Mouse (Mus musculus) skeletal muscle tissue, adult 2 months (tissue): ENCODE measurements around the gene Tnfsfm13.

Source experiments
- DNase-seq: peaks from one replicate; pipeline ENCODE4 v3.0.0-alpha.2; 2012; ENCODE audit warnings: low read depth, low spot score

Tnfsfm13 gene

GRCm38 (mm10) chr11:69681314-69682208, 14.3 kb downstream of the Tnfsfm13 start, which contains the start of gene Senp3:
Senp3 (minus strand) TSS chr11:69682084.
- peak; percentile 97 for DNase-seq

GRCm38 (mm10) chr11:69680136-69680855, 15.6 kb downstream of the Tnfsfm13 start:
- no peak for DNase-seq

DNA sequence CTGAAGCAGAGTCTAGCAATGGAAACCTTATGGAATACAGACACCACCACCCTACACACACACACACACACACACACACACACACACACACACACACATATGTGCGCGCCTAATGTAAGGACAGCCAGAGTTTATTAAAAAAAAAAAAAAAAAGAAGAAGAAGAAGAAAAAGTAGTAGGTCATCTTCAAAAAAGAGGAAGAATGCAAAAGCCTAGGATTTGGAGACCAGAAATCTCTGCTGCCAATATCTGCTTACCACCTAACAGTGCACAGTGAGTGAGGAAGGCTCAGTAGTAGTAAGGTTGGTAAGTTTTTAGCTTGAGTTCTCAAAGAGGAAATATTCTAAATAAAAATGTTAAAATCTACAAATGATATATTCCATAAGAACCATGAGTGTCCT, 16.8 kb downstream of the Tnfsfm13 start:
- no peak for DNase-seq

- DNase-seq, result peak; percentile 100
These were observed 23.6 kb downstream of the Tnfsfm13 start, which contains the start of gene Eif4a1 for GRCm38 (mm10) chr11:69672211-69672706. Eif4a1 (minus strand) TSS chr11:69672423.

GRCm38 (mm10) chr11:69671726-69672124, 24.2 kb downstream of the Tnfsfm13 start:
- no peak for DNase-seq

GRCm38 (mm10) chr11:69670786-69671725, 24.8 kb downstream of the Tnfsfm13 start:
- peak; percentile 95 for DNase-seq

DNA sequence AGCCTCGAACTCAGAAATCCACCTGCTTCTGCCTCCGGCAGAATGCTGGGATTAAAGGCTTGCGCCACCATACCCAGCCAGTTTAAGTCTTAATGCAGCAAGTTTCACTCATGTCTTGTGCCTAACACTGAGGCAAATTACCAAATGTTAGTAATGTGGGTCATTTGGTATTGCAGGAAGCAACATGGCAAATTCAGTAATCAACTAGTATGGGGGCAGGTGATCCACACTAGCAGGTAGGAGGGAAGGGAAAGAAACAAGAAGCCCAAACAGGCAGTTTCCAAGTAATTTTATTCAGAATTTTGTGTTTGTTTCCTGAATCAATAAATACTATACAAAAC, 29.3 kb downstream of the Tnfsfm13 start:
- no peak for DNase-seq

DNA sequence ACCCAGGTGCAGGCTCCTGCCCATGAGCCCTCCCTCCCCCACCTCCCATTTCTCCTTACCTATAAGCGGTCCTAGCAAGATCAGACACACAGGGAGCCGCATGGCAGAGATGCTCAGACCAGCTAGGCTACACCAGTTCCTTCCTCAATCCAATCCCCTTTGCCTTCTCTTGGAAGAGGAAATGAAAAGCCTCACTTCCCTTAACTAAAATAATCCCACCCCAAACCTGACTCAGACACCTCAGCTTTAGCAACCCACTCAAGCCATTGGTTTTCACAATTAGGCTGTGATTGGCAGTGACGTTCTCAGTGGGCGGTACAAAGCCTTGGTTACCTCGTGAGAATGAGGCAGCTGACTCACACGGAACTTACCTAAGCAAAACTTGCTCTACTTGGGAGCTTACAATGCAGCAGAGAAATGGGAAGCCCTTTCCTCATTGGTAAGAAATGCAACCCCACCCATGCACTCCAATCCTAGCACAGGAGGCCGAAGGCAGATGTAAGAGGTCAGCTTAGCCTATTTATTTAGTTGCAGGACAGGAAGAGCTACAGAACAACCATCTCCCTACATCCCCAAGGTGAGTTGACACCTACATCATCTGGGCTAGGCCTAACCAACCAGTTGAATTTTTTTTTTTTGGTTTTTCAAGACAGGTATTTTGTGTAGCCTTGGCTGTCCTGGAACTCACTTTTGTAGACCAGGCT, 29.8 kb downstream of the Tnfsfm13 start, which contains the start of gene Cd68:
Gene Cd68 (minus strand): TSS at position 193 of the 704 bp plus-strand sequence.
- DNase-seq, result no peak

GRCm38 (mm10) chr11:69665457-69665960, 30.4 kb downstream of the Tnfsfm13 start:
- DNase-seq, result no peak

DNA sequence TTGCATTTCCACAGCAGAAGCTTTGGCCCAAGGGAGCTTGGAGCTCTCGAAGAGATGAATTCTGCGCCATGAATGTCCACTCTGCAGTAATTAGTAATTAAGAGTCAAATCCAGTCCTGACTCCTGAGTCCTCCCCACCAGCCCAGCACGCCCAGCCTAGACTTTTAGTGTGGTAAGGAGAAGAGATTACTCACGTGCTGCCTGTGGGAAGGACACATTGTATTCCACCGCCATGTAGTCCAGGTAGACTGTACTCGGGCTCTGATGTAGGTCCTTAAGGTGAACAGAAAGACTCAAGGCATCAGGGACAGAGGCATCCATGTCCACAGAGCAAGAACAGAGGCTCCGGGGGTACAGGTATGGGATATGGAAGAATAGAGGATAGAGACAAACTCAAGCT, 31.1 kb downstream of the Tnfsfm13 start:
- DNase-seq, result no peak

DNA sequence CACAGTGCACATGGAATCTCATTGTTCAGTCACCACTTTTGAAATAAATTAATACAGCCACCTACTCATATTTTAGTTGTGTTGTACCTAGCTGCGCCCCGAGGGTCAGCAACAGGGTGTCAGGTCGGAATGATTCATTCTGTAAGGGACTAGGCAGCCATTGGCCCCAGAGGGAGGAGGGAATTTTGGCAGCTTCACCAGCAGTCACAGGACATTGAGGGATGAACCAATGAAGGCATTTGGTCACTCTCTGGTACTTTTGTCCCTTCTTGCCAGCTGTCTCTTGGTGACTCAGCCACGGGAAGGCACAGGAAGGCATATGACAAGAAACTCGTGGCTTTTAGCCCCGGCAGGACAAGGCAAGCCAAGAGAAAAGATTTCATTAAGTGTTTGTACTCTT, 32.1 kb downstream of the Tnfsfm13 start:
- no peak for DNase-seq

DNA sequence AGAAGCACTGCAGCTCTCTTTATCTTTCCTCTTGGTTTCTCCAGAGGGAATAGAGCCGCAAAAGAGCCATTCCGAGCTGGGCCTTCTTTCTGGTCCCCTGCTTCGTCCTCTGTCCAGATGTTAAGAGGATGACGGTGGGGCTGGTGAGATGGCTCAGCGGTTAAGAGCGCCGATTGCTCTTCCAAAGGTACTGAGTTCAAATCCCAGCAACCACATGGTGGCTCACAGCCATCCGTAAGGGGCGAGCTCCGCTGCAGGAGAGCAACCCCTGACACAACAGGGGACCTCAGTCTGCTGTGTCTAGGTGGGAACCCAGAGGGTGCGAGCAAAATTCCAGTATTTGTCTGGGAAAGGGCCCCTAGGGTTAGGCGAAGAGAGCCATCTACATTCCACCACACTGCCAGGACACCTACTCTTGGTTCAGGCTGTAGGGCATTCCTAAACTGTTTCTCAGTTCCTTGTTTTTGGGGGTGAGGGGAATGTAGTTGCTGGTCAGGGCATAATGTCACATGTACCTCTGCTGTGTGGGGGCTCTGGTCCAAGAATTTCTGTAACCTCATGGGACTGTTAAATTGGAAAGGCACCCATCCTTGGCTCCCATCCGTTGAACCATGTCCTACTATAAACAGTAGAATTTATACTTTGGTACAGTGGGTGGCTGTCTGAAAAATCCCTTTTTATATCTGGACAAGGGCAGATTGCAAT, 32.8 kb downstream of the Tnfsfm13 start:
- DNase-seq, result no peak

- peak; percentile 98 for DNase-seq
These were observed 33.5 kb downstream of the Tnfsfm13 start, which contains the start of gene Mpdu1 for GRCm38 (mm10) chr11:69662213-69662966. Mpdu1 (minus strand) TSS chr11:69662642.

GRCm38 (mm10) chr11:69661221-69661881, 34.5 kb downstream of the Tnfsfm13 start:
- no peak for DNase-seq

GRCm38 (mm10) chr11:69657462-69657881, 38.4 kb downstream of the Tnfsfm13 start:
- no peak for DNase-seq

GRCm38 (mm10) chr11:69656617-69657461, 39.1 kb downstream of the Tnfsfm13 start:
- no peak for DNase-seq

GRCm38 (mm10) chr11:69656065-69656455, 39.8 kb downstream of the Tnfsfm13 start:
- DNase-seq, result no peak
